Mouse (Mus musculus) cerebral cortex, adult 2 months (tissue): ENCODE data around the gene Snrnp35.

ENCODE experiments used
- WGBS: fragments of 180-500 bp; shearing (Covaris S2); methylation state at CpG from one replicate; pipeline ENCODE4 v1.1.7; 2018; 5-methylcytosine and 5-hydroxymethylcytosine counted together

Snrnp35 gene

DNA sequence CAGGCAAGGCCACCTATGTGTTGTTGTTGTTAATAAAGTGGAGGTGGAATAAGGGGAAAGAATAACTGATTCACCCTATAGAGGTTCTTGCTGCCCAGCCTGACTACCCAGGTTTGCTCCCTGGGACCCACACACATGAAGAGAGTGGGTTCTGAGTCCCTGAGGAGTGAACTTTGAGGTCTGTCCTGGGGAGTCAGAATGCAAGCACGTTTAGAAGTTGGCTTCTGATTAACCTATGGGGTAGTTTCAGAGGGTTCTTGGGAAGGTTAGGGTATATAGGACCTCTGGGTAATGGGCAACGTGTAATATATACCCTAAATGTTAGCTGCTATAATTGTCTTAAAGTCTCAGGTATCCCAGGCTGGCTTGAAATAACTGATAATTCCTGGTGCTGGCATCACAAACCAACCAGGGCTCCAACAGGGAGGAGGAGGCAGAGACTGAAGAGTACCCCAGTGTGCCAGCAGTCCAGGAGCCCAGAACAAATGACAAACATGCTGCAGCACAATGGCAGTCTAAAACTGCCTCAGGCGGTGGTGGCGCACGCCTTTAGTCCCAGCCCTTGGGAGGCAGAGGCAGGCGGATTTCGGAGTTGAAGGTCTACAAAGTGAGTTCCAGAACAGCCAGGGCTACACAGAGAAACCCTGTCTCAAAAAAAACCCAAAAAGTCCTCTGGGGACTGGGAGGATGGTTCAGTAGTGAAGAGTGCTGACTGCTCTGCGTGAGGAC, 20.5 kb upstream of the Snrnp35 start:
- WGBS: 87% methylated on average over 8 of the region's 8 CpGs

DNA sequence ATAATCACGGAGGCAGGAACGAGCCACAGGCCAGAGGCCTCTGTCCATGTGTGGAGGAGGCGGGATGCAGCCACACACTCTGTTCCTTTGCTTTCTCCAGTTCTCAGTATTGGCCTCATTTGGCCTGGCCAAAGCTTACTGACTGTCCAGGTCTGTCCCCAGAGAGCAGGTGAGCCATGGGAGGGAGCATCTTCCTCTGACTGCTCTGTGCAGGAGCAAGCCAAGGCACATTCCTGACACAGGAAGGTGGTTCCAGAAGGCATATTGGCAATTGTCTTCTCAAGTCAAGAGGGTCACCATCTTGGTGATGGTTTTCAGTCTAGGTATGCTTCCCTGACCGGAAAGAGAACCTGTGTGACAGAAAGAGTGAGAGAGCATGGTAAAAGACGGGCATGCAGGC, 19.5 kb upstream of the Snrnp35 start:
- WGBS: 85% methylated on average over 5 of the region's 5 CpGs

GRCm38 (mm10) chr5:124467766-124468165, 15.2 kb upstream of the Snrnp35 start:
- 88% methylated on average over 1 of the region's 1 CpGs for WGBS

GRCm38 (mm10) chr5:124468365-124468764, 14.6 kb upstream of the Snrnp35 start:
- WGBS: 71% methylated on average over 7 of the region's 7 CpGs

DNA sequence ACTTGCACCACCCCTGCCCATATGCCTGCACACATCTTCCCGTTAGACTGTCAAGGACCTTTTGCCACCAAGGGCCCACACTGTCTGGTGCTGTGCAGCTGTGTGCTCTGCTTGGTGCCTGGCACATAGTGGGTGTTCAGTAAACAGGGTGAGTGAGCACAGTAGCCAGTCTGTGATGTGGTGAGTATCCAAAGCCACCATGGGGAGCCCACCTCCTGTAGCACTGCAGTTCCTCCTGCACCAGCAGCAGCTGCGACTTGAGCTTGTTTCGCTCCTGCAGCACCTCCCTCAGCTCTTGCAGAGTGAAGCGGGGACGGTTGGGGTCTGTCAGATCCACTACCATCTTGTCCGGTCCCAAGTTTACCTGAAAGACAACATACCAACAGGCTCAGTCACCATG, 13.4 kb upstream of the Snrnp35 start:
- WGBS: 92% methylated on average over 6 of the region's 6 CpGs

- 73% methylated on average over 6 of the region's 6 CpGs for WGBS
These were observed 12.3 kb upstream of the Snrnp35 start for GRCm38 (mm10) chr5:124470591-124471171.

DNA sequence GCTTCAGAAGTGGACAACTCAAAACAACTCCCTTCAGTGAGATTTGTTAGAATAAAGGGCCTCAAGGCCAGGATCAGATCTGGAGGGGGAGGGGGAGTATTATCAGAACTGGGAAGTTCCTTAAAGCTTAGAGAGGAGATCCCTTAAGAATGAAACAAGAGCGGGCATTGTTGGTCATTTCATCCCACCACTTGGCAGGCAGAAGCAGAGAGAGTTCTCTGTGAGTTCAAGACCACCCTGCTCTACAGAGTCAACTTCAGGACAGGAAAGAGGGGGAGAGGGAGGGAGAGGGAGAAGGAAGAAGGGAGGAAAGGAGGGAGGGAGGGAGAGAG, 4.1 kb upstream of the Snrnp35 start:
- 84% methylated on average over 1 of the region's 1 CpGs for WGBS

GRCm38 (mm10) chr5:124480119-124480518, 2.8 kb upstream of the Snrnp35 start:
- WGBS: 79% methylated on average over 4 of the region's 4 CpGs

GRCm38 (mm10) chr5:124481714-124482113, 1.2 kb upstream of the Snrnp35 start:
- WGBS: 89% methylated on average over 4 of the region's 4 CpGs

- whole genome bisulfite sequencing: under 1% methylated on average over 13 of the region's 13 CpGs
These were observed 433 bp upstream of the Snrnp35 start for GRCm38 (mm10) chr5:124482436-124482965.

DNA sequence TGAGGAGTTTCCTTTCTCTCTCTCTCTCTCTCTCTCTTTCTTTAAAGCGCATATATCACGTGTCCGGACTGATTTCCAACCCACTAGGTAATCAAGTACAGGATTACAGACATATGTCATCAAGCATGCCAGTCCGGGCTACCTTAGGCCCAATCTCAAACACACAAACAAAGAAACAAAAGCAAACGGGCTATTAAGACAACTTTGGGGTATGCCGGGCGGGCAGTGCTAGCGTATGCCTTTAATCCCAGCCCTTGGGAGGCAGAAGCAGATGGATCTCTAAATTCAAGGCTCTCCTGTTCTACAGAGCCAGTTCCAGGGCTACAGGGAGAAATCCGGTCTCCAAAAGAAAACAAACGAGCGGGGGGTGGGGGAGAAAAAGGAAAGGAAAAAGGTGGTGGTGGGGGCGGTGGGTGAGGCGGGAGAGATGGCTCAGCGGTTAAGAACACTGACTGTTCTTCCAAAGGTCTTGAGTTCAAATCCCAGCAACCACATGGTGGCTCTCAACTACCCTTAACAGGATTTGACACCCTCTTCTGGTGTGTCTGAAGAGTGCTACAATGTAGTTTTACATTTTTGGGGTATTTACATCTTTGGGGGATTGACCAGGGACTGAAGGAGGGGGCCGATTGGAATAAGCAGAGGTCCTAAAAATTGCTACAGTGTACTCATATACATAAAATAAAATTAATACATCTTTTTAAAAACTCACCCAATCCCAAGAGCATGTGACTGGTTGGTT, 892 bp downstream of the Snrnp35 start:
- 4% methylated on average over 15 of the region's 15 CpGs for WGBS

GRCm38 (mm10) chr5:124485654-124486053, 2.7 kb downstream of the Snrnp35 start:
- 84% methylated on average over 5 of the region's 5 CpGs for WGBS

DNA sequence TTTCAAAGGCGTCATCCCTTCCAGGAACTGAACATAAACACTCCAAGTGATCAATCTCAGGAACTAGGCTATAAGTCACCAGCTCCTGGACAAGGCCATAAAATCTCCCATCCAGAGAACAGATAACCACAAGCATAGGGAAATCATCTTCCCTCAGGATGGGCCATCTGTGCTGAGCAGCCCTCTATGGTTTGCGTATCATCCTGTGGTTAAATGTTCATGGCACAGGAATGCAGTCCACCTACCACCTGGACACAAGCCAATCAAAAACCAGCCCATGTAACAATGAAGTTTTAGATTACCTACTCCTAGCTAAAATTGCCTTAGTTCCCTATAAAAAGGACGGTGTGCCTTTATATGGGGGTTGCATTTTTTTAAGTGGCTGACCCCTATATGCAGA, 6.0 kb downstream of the Snrnp35 start:
- WGBS: 77% methylated on average over 3 of the region's 3 CpGs

DNA sequence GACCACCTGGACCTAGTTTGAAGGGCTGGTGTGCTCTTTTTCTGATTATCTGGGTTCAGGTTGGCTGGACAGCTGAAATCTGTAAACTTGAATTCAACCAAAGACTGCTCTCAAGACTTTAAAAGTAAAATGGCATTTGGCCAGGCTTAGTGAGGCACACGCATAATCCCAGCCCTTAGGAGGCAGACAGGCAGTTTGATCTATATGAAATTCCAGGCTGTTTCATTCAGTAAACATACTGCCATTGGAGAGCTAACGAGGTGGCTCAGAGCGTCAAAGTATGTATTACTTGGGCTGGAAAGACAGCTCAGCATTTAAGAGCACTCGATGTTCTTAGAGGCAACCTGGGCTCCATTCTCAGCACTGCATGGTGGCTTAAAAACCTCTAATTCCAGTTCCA, 8.8 kb downstream of the Snrnp35 start:
- 55% methylated on average over 4 of the region's 4 CpGs for WGBS

GRCm38 (mm10) chr5:124492618-124493017, 9.7 kb downstream of the Snrnp35 start:
- 79% methylated on average over 4 of the region's 4 CpGs for WGBS

- 83% methylated on average over 11 of the region's 11 CpGs for WGBS
These were observed 10.5 kb downstream of the Snrnp35 start for GRCm38 (mm10) chr5:124493455-124493854.

- 49% methylated on average over 7 of the region's 7 CpGs for WGBS
These were observed 12.6 kb downstream of the Snrnp35 start for GRCm38 (mm10) chr5:124495547-124495946.

DNA sequence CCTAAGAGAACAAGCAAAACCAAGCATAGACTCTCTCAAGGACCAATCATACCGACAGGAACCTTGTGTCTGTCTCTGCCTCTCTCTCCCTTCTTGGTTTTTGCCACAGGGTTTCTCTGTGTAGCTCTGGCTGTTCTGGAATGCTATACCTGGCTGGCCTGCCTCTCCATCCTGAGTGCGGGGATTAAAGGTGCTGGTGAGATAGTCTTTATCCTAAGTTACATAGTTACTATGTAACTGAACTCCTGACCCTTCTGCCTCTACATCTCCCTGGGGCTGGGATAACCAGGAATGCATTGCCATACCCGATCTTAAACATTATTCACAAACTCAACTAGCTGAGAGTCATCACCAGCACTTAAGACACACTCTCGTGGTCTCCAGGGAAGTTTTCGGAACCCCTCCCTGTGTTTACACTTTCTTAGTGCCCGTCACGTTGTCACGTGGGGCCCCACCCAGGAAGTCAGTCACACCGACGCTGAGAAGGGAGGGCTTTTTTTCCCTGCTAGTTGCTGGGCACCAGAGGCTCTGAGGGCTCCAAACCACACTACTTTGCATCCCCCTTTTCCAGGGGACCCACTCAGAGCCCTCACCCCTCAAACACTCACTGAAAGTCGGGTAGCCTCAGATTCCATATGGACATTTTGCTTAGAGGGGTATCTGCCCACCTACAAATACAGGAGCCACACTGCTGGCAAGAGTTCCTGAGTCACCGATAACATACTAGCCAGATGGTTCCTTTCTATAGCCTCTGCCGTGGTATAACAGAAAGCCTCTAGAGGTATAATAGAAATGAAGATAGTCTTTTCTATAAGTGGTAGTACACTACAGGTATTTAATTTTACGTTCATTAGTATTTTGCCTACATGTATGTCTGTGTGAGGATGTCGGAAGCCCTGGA, 13.9 kb downstream of the Snrnp35 start:
- WGBS: 66% methylated on average over 15 of the region's 15 CpGs

GRCm38 (mm10) chr5:124498221-124498876, 15.4 kb downstream of the Snrnp35 start:
- WGBS: 43% methylated on average over 9 of the region's 9 CpGs

- WGBS: 50% methylated on average over 5 of the region's 5 CpGs
These were observed 16.1 kb downstream of the Snrnp35 start for GRCm38 (mm10) chr5:124499001-124499400.

DNA sequence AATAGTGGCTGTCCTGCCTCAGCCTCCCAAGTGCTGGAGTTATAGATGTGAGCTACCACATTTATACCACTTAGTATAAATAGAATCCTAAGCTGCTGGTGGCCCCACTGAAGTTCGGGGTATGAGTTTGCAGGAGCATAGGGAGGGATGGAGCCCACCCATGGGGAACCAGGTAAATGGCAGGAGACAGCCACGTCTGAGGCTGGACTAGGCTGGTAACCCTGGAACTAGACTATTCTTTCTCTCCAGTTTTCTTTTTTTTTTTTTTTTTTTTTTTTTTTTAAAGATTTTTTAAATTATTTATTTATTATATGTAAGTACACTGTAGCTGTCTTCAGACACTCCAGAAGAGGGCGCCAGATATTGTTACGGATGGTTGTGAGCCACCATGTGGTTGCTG, 17.1 kb downstream of the Snrnp35 start:
- 74% methylated on average over 3 of the region's 4 CpGs for WGBS
